Mouse (Mus musculus) liver, adult (tissue): ENCODE data around the gene Slc12a3.

Source experiments
- GATA4 ChIP-seq: IDR thresholded peaks from 2 replicates; pipeline ENCODE4 v1.6.1; 2014; ENCODE audit warnings: mild to moderate bottlenecking, low read length; ENCODE audit not compliant: insufficient replicate concordance

Gene Slc12a3

DNA sequence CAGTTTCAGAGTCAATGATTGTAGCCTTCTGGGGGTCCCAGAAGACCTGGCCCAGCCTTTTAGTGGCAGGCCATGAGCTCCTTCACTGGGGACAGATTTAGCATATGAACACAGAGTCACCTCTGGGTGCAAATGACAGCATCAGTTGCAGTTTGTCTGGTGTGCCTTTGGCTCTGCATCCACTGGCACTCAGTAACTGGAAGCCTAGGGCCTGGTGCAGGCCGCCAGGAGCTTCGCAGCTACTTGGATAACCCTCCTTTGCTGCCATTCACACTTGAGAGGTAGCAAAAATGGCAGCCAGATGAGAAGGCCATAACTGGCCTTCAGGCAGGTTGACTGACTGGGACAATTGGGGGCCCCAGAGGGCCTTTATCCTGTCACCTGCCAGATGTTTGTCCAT lies 11.3 kb upstream of the Slc12a3 start:
- no peak for TF ChIP-seq GATA4

DNA sequence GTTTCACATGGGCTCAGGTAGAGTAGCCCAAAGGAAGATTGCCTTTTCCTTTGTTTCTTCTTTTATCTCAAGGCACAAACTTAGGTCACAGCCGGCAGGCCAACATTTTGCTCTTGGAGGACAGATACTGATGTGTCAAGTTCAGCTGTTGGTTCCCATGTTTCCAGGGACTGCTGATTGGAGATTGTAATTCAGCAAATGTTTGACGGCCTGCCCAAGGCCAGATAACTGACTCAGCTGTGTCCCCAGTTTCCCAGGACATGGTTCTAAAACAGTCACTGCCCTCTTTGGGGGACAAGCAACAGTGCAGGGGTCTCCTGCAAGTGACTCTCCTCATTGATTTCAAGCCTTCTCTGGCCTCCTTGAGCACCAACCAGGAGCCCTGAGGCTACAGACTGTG lies 9.0 kb upstream of the Slc12a3 start:
- no peak for TF ChIP-seq GATA4

DNA sequence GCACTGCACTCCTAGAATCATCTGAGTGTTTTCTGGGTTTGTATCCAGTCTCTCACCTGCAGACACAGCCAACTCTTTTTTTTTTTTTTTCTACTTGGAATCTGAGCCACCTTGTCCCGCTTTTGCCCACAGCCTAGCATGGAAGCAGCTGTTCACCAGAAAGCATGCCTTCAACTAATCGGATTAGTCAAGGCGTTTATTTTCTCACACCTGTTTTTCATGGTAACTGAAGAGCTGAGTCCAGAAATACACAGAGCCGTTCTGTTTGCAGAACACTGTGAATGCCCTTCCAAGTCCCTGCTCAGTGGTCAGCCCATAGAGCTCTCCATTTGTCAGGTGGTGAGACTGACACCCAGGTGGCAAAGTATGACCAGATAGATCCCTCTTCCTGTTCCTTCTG lies 6.9 kb upstream of the Slc12a3 start:
- no peak for TF ChIP-seq GATA4

DNA sequence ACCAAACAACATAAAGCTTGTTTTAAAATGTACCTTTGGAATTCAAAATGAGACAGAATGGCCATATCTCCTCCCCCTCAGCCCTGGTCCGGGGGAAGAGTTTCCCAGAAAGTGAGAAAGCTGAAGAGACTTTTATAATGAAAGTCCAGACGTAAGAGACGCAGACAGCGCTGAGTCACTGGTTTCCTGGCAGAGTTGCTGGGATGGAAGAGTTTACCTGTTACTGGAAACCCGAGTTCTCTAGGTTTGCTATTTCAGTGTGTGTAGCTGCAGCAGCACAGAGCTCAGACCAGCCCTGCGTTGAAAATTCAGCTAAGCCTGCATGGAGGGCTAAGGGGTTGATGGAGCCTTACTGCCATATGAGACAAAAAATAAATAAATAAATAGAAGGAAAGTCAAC lies 6.0 kb upstream of the Slc12a3 start:
- TF ChIP-seq GATA4: no peak

DNA sequence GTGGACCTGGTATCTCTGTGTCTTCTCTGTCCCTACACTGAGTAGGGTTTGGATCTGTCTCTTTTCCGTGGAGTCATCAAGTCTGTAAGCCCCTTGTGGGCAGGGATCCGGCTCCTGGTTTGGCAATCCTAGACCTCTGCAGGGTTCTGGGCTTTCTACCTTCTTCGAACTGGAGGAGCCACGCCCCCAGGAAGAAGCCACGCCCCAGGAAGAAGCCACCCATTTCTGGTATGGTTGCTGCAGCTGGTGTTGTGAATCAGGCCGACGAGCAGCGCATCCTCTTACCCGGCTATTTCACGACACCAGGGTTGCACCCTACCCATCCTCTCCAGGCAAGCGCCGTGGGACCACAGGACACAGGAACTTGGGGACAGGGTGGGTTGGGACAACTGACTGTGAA lies 4.9 kb upstream of the Slc12a3 start:
- no peak for TF ChIP-seq GATA4

DNA sequence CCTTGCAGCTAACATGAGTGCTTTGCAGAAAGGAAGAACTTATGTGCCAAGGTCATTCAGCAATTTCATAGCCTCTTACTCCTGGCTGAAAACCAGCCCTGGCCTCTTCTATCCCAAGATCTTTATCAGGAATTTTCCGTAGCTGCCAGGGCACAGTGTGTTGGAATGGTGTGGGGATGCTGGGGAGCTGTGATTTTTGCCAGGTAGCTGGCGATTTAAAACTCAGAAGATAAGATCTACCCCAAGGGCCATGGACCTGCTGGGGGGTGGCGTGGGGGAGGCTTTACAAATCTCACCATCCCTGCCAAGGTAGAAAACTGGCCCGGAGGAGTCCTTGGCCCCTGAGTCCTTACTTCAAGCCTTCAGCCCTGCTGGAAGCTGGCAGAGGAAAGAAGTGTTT lies 3.0 kb upstream of the Slc12a3 start:
- TF ChIP-seq GATA4: no peak

DNA sequence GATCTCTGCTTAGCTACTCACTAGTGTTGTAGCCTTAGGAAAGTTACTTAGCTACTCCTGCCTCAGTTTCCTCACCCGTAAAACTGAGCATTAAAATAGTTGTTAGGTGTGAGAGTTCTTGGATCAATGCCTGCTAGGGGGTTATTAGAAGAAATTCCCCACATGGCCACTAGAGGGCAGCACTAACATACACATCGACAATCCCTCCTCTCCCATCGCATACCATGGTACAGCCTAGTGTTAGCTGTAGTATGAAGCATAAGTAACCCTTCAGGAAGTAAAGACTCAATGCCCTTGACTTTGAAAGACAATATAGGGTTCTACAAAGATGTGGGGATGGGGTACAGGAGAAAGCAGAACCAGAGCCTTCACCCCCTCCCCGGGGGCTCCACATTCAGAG lies 1.7 kb downstream of the Slc12a3 start:
- TF ChIP-seq GATA4: no peak

DNA sequence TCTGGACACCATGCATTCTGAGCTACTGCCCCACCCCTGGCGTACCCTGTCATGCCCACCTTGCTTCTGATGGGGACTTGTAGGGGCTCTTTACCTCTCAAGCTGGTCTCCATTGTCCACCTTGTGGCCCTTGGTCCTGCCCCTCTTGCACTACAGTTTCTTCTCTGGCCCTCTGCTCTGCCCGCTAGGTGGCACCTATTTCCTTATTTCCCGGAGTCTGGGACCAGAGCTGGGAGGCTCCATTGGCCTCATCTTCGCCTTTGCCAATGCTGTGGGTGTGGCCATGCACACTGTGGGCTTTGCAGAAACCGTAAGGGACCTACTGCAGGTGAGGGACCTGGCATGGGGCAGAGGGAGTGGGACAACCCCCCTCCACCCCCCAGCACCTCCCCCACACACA lies 4.3 kb downstream of the Slc12a3 start:
- no peak for TF ChIP-seq GATA4

DNA sequence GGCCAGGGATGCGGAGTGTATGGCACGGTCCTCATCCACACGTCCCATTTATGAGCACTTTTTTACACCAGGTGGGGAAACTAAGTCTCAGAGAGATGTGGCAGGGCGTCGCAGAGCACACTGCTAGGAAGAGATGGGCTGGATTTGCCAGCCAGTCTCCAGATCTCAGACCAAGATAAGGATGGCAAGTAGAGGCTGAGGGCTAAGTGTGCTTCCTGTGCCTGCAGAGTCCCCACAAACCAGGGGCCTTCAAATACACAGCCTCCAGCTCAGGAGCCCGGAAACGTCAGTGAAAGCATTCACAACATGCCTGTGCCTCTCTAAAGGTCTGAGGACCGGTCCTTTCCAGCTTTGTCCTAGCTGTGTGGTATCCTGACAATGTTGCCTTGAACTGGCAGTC lies 8.6 kb downstream of the Slc12a3 start:
- TF ChIP-seq GATA4: no peak

DNA sequence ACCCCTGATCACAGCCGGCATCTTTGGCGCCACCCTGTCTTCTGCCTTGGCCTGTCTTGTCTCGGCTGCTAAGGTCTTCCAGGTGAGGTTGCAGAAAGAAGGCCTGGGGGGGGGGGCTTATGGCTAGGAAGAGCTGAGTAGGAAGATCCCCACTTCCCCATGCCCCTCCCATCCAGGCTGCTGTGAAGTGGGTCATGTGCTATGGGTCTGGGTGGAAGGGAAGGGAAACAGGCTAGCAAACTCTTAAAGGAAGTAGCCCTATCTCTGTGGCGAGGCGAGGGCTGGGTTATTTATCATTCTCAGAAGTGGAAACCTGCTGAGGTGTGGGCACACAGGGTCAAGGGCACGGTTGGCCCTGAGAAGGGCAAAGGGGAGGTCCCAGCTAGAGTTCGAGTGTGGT lies 11.8 kb downstream of the Slc12a3 start:
- TF ChIP-seq GATA4: no peak

DNA sequence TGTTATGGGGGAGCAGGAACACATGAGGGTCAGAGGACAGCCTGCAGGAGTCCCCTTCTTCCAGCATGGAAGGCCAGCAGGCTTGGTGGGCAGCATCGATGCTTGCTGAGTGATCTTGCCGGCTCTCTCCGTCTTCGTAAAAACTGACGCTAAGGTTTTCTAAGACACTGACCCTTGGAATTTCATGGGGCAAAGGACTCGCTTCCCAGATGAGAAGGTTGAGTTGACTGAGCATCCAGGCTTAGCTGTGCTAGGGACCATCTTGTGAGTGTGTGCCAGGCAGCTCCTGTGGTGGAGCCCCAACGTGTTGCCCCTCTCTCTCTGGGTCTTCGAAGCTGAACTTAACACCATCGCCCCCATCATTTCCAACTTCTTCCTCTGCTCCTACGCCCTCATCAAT lies 13.7 kb downstream of the Slc12a3 start:
- no peak for TF ChIP-seq GATA4

DNA sequence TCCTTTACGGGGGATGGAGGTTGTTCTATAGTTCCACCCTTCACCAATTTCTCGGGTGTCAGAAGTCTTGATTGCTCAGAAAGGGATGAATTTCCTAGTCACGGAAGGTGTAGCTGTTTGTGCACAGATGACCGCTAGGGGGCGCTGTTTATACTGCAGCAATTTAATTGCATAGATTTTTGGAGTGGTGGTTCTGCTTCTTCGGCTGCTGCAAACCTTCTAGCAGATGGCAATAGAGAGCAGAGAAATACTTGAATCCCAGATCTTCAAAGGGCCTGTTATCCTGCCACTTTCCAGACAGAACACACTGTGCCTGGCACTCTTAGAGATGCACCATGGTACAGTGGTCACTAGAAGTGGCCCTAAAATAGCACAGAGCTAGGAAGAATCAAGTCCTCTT lies 14.3 kb downstream of the Slc12a3 start:
- no peak for TF ChIP-seq GATA4

DNA sequence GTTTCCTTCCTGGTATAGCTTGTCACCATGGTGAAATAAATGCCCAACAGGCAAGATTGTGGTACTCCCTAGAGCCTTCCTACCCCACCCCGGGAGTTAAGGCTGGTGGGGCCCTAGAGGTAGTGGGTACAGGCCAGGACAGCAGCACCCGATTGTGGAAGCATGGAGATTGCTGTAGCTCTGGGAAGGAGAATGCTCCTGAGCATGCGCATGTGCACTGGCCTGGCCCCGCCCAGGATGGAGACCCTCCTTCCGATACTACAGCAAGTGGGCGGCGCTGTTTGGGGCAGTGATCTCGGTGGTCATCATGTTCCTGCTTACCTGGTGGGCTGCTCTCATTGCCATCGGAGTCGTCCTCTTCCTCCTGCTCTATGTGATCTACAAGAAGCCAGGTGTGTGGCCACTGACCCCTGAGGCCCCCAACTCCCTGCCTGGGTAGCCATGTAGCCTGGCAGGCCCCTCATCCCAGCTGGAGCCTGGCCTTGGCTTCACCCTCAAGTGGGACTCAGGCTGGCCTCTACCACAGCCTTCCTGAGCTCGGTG lies 14.8 kb downstream of the Slc12a3 start:
- no peak for TF ChIP-seq GATA4

DNA sequence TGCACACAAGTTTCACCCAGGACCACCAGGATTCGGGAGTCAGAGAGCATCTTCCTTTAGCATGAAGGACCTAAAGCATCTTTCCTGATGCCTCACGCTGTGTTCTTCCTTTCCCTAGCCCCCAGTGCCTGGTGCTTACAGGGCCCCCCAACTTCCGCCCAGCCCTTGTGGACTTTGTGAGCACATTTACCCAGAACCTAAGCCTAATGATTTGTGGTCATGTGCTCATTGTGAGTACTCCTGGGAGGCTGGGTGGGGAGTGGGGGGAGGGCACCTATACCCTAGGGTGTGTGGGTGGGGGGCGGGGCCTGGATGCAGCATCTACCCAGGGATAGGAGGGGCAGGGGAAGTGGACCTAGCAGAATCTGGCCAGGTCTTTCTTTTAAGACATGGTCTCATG lies 16.7 kb downstream of the Slc12a3 start:
- TF ChIP-seq GATA4: no peak

DNA sequence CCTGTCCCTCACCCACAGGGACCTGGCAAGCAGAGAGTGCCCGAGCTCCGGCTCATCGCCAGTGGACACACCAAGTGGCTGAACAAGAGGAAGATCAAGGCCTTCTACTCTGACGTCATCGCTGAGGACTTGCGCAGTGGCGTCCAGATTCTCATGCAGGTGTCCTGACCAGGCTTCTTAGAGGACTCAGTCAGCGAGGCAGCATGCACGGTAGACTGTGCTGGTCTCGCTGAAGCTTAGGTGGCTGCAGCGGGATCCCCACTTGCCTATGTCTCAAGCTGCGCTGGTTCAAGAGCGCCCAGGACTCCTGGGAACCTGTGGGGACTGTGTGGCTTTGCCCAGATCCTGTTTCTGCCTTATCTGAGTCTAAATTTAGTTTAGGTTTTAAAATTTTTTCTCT lies 17.3 kb downstream of the Slc12a3 start:
- TF ChIP-seq GATA4: no peak

DNA sequence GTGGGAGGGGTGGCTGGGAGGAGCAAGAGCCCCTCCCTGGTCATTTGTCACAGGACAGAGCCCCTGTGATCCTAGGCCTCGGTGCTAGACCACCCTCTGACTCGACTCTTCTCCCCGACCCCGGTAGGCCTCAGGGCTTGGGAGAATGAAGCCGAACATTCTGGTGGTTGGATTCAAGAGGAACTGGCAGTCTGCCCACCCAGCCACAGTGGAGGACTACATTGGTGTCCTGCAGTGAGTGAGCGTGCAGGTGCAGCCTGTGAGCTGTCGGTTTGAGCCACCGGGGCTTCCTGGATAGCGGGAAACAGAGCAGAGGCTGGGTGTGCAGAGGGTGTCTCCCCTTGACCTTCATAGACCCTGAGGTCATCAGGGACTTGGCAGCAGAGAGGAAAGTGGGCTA lies 19.4 kb downstream of the Slc12a3 start:
- no peak for TF ChIP-seq GATA4

DNA sequence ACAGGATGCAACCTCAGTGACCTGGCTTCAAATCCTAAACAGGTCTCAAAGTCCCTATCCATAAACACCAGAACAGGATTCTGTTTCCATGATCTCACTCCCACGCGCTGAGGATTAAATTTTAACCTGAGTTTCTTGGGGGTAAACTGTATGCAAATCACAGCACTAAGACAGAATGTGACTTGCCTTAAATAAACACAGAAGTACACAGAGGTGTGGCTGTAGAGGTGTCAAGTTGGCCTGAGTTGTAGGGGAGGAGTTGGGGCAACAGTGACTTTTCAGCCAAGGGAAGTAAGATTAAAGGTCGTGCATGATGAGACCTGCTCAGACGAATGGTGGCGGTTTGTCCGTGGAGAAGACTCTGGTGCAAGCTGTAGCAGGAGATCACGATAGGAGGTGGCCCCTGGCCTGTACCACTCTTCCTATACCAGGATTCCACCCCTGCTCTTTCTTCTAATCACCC lies 25.1 kb downstream of the Slc12a3 start:
- no peak for TF ChIP-seq GATA4

DNA sequence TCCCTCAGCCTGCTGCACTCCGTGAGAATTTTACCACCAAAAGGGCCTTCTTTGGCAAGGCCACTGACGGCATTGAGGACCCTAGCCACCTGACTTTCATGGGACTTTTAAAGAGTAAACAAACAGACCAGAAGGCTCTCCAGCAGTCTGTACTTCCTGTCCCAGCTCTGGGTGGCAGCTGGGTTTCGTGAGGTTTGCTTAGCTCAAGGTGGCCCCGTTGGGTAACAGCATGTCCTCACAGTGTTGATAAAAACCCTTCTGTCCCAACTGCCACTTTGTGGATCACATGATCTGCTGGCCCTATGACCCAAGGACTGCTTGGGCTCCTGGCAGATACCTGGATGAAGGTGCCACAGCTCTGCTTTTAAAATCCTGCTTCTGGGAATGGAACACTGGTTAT lies 25.6 kb downstream of the Slc12a3 start:
- peak; percentile 73; the same call in 1 of the 2 replicates for TF ChIP-seq GATA4
